8 mouse cellular contexts compared by ENCODE assay signal in genomic region chr2:170184175-170184983, GRCm38 (mm10). TPM values are rescaled to one million over a fixed set of nuclear protein-coding genes. Genes with fewer than 3 reads are reported as not detected.
DNase-seq lines count a peak whose midpoint lies in the region; ATAC-seq and TF ChIP-seq lines count a peak whose summit lies in the region.

No protein-coding gene starts in this region.

- peak; percentile 41 for DNase-seq in layer of hippocampus, adult 11-12 months (ENCODE audit: low spot score)
- DNase-seq in layer of hippocampus, adult 9-10 months (ENCODE audit: low spot score): no peak

- peak; percentile 51 for TF ChIP-seq POLR2A in myocyte (IDR thresholded peaks at IDR 0.05; ENCODE audit: insufficient read length, low read depth)

- peak; percentile 84 for ATAC-seq in embryonic facial prominence, embryonic 13.5 days (ENCODE audit: insufficient number of reproducible peaks, insufficient read depth, low FRiP score, low TSS enrichment, low read depth)
- ATAC-seq in heart, embryonic 11.5 days (replicated peaks; ENCODE audit: insufficient number of reproducible peaks, low FRiP score, low TSS enrichment): peak; percentile 84
- ATAC-seq in kidney, embryonic 15.5 days (replicated peaks; ENCODE audit: low FRiP score): peak; percentile 86
- peak; percentile 85 for ATAC-seq in liver, embryonic 12.5 days
- ATAC-seq in stomach, embryonic 15.5 days (ENCODE audit: insufficient read depth, low FRiP score, low read depth): peak; percentile 74

- H3K9ac ChIP-seq in embryonic facial prominence, embryonic 13.5 days: peak overlapping the region; percentile 68
- peak overlapping the region; percentile 73 for H3K9ac ChIP-seq in heart, embryonic 11.5 days (ENCODE audit: low read depth, low read length)
- peak overlapping the region; percentile 51 for H3K9ac ChIP-seq in kidney, embryonic 15.5 days
- peak overlapping the region; percentile 66 for H3K9ac ChIP-seq in liver, embryonic 12.5 days
- H3K9ac ChIP-seq in stomach, embryonic 15.5 days: no peak overlapping the region

- H3K4me1 ChIP-seq in embryonic facial prominence, embryonic 13.5 days: peaks cover 14% of the 10 kb centered on the region
- H3K4me1 ChIP-seq in heart, embryonic 11.5 days (ENCODE audit: control insufficient read depth, insufficient read depth, low read length): peaks cover 4% of the 10 kb centered on the region; the same call in 1 of the 2 replicates
- H3K4me1 ChIP-seq in kidney, embryonic 15.5 days: peaks cover 26% of the 10 kb centered on the region
- peaks cover 29% of the 10 kb centered on the region for H3K4me1 ChIP-seq in liver, embryonic 12.5 days
- H3K4me1 ChIP-seq in stomach, embryonic 15.5 days: 0 out of 2 replicates have a peak, but pooled peaks cover 5% of the 10 kb centered on the region

- H3K79me2 ChIP-seq in myocyte (ENCODE audit: control insufficient read depth, insufficient read depth): no peaks in the 10 kb centered on the region

- H3K4me3 ChIP-seq in embryonic facial prominence, embryonic 13.5 days: peak overlapping the region; percentile 48
- peak overlapping the region; percentile 57 for H3K4me3 ChIP-seq in heart, embryonic 11.5 days (ENCODE audit: low read depth, low read length)
- H3K4me3 ChIP-seq in kidney, embryonic 15.5 days (replicated peaks): peak overlapping the region; percentile 49
- peak overlapping the region; percentile 64 for H3K4me3 ChIP-seq in liver, embryonic 12.5 days
- peak overlapping the region; percentile 19 for H3K4me3 ChIP-seq in myocyte
- H3K4me3 ChIP-seq in stomach, embryonic 15.5 days (replicated peaks): peak overlapping the region; percentile 45

- no peaks in the 10 kb centered on the region for H3K27me3 ChIP-seq in embryonic facial prominence, embryonic 13.5 days
- H3K27me3 ChIP-seq in heart, embryonic 11.5 days (ENCODE audit: control insufficient read depth, insufficient read depth, low read length): no peaks in the 10 kb centered on the region
- no peaks in the 10 kb centered on the region for H3K27me3 ChIP-seq in kidney, embryonic 15.5 days
- no peaks in the 10 kb centered on the region for H3K27me3 ChIP-seq in liver, embryonic 12.5 days (replicated peaks)
- no peaks in the 10 kb centered on the region for H3K27me3 ChIP-seq in myocyte (ENCODE audit: control insufficient read depth, insufficient read depth, insufficient read length)
- H3K27me3 ChIP-seq in stomach, embryonic 15.5 days (replicated peaks): no peaks in the 10 kb centered on the region

- H3K36me3 ChIP-seq in embryonic facial prominence, embryonic 13.5 days: no peaks in the 10 kb centered on the region
- no peaks in the 10 kb centered on the region for H3K36me3 ChIP-seq in heart, embryonic 11.5 days (ENCODE audit: control insufficient read depth, insufficient read depth, low read length)
- no peaks in the 10 kb centered on the region for H3K36me3 ChIP-seq in kidney, embryonic 15.5 days
- H3K36me3 ChIP-seq in liver, embryonic 12.5 days: no peaks in the 10 kb centered on the region
- H3K36me3 ChIP-seq in myocyte (ENCODE audit: control insufficient read depth, insufficient read depth): no peaks in the 10 kb centered on the region
- no peaks in the 10 kb centered on the region for H3K36me3 ChIP-seq in stomach, embryonic 15.5 days

- no peak overlapping the region for H3ac ChIP-seq in myocyte (ENCODE audit: control insufficient read depth, insufficient read length)

- peak overlapping the region; percentile 63 for H3K4me2 ChIP-seq in embryonic facial prominence, embryonic 13.5 days
- peak overlapping the region; percentile 71 for H3K4me2 ChIP-seq in heart, embryonic 11.5 days
- H3K4me2 ChIP-seq in kidney, embryonic 15.5 days: peak overlapping the region; percentile 70
- peak overlapping the region; percentile 88 for H3K4me2 ChIP-seq in liver, embryonic 12.5 days
- peak overlapping the region; percentile 68 for H3K4me2 ChIP-seq in myocyte (ENCODE audit: low read depth)
- H3K4me2 ChIP-seq in stomach, embryonic 15.5 days: peak overlapping the region; percentile 67

- under 1% methylated on average over 33 of the region's 33 CpGs for WGBS in embryonic facial prominence, embryonic 13.5 days
- WGBS in heart, embryonic 11.5 days (ENCODE audit: insufficient replicate concordance): under 1% methylated on average over 33 of the region's 33 CpGs
- WGBS in kidney, embryonic 15.5 days: under 1% methylated on average over 33 of the region's 33 CpGs
- WGBS in liver, embryonic 12.5 days (ENCODE audit: insufficient replicate concordance): under 1% methylated on average over 33 of the region's 33 CpGs
- 1% methylated on average over 33 of the region's 33 CpGs for whole genome bisulfite sequencing in stomach, embryonic 15.5 days

- no peaks in the 10 kb centered on the region for H3K9me3 ChIP-seq in embryonic facial prominence, embryonic 13.5 days
- no peaks in the 10 kb centered on the region for H3K9me3 ChIP-seq in heart, embryonic 11.5 days (replicated peaks; ENCODE audit: control insufficient read depth, low read length)
- H3K9me3 ChIP-seq in kidney, embryonic 15.5 days (replicated peaks): no peaks in the 10 kb centered on the region
- no peaks in the 10 kb centered on the region for H3K9me3 ChIP-seq in liver, embryonic 12.5 days (replicated peaks)
- H3K9me3 ChIP-seq in stomach, embryonic 15.5 days: no peaks in the 10 kb centered on the region

- H3K27ac ChIP-seq in embryonic facial prominence, embryonic 13.5 days: peak overlapping the region; percentile 88
- H3K27ac ChIP-seq in heart, embryonic 11.5 days (ENCODE audit: low read depth, low read length): peak overlapping the region; percentile 52; the same call in 1 of the 2 replicates
- peak overlapping the region; percentile 90 for H3K27ac ChIP-seq in kidney, embryonic 15.5 days
- peak overlapping the region; percentile 76 for H3K27ac ChIP-seq in liver, embryonic 12.5 days
- peak overlapping the region; percentile 81 for H3K27ac ChIP-seq in stomach, embryonic 15.5 days

TF ChIP-seq in myocyte, 11 proteins besides CTCF, POLR2A, EP300 and RAD21:
- TF ChIP-seq SRF (IDR thresholded peaks at IDR 0.05; ENCODE audit: control insufficient read depth, insufficient read length, low read depth): no peak
- no peak for TF ChIP-seq CEBPB (IDR thresholded peaks at IDR 0.05; ENCODE audit: insufficient read depth, poor library complexity, severe bottlenecking)
- peak; percentile 35 for TF ChIP-seq POLR2AphosphoS2 (IDR thresholded peaks at IDR 0.05; ENCODE audit: insufficient read length, low read depth)
- TF ChIP-seq USF1 (IDR thresholded peaks at IDR 0.05; ENCODE audit: low read depth): peak; percentile 57
TF ChIP-seq in myocyte: peak in this region for 2.

RNA-seq across cellular contexts. Expression of gene Zfp217, which starts 36.5 kb away (rescaled TPM):
- 4.7 and 5.2 TPM in 2 replicates for polyA plus RNA-seq in embryonic facial prominence, embryonic 13.5 days (2015; fragmentation: Nextera tagmentation; extraction: Ambion mirVana)
- 2.9 and 3.7 TPM in 2 replicates for polyA plus RNA-seq in heart, embryonic 11.5 days (2014; fragmentation: Nextera tagmentation; extraction: Ambion mirVana)
- polyA plus RNA-seq in kidney, embryonic 15.5 days (2015; fragmentation: Nextera tagmentation; extraction: Ambion mirVana): 4.7 and 5.0 TPM in 2 replicates
- polyA plus RNA-seq in liver, embryonic 12.5 days (2016; fragmentation: Nextera tagmentation; extraction: Ambion mirVana): 3.8 and 4.5 TPM in 2 replicates
- polyA plus RNA-seq in myocyte (2012; fragmentation: generic; extraction: Trizol): 5.0 TPM
- polyA plus RNA-seq in stomach, embryonic 15.5 days (2015; fragmentation: Nextera tagmentation; extraction: Ambion mirVana): 3.9 and 4.0 TPM in 2 replicates
